Comparison of ENCODE assay signal across 10 mouse cellular contexts in the genomic region with DNA sequence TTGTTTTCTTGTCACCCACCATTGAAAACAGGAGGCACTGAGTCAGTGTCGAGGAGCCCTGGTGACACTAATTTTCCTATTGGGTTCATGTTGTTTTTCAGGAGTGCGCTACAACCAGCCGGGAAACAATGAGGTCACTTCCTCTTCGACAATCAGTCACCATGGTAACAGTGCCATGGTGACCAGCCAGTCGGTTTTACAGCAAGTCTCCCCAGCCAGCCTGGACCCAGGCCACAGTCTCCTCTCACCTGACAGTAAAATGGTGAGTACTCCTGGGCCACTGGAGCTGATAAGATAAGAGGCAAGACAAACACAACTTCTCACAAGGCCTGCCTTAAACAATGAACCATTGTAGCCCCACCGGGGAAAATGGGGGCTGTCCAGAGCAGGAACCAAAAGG. TPM values are rescaled to one million over a fixed set of nuclear protein-coding genes. Genes with fewer than 3 reads are reported as not detected.
DNase-seq lines count a peak whose midpoint lies in the region; ATAC-seq lines count a peak whose summit lies in the region.
"Had no signal": no experiment of that assay in that cellular context is flagged by ENCODE, and none has a peak within 500 bp of the region (broad histone marks: within the 10 kb centered on the region; RNA-seq: fewer than 3 reads in every experiment).

No protein-coding gene starts in this region.

- ATAC-seq in lung, embryonic 16.5 days (ENCODE audit: low read depth): peak; percentile 71

- H3K36me3 ChIP-seq in lung, embryonic 16.5 days (ENCODE audit: control insufficient read depth, insufficient read depth, low read length): no peaks in the 10 kb centered on the region

- H3K9ac ChIP-seq in lung, embryonic 16.5 days (ENCODE audit: low read length): no peak overlapping the region

- H3K4me3 ChIP-seq in lung, embryonic 16.5 days (ENCODE audit: low read length): no peak overlapping the region
- H3K4me3 ChIP-seq: myocyte had no signal

- DNase-seq in layer of hippocampus, adult 11-12 months (ENCODE audit: low spot score): peak; percentile 3
- no peak for DNase-seq in layer of hippocampus, adult 9-10 months (ENCODE audit: low spot score)
- peak; percentile 56 for DNase-seq in ZHBTc4 (ENCODE audit: low read depth, low spot score)
- DNase-seq in embryo, embryonic 11 days: peak; percentile 47
- DNase-seq in B cell, adult 2 months: no peak
- no peak for DNase-seq in kidney, adult 11 months
- DNase-seq: kidney, postnatal 14 days had no signal

- H3K9me3 ChIP-seq in lung, embryonic 16.5 days (ENCODE audit: control insufficient read depth, low read length): no peaks in the 10 kb centered on the region

- peak overlapping the region; percentile 54 for H3K27ac ChIP-seq in lung, embryonic 16.5 days (ENCODE audit: low read length)

- no peaks in the 10 kb centered on the region for H3K27me3 ChIP-seq in lung, embryonic 16.5 days (ENCODE audit: control insufficient read depth, insufficient read depth, low read depth, low read length)

- 21% methylated on average over 6 of the region's 6 CpGs for WGBS in lung, embryonic 16.5 days

- peaks cover 28% of the 10 kb centered on the region for H3K4me1 ChIP-seq in lung, embryonic 16.5 days (replicated peaks; ENCODE audit: control insufficient read depth, insufficient read depth, low read length)

- H3K4me2 ChIP-seq in lung, embryonic 16.5 days (ENCODE audit: low read depth, low read length): no peak overlapping the region

RNA-seq across cellular contexts. Expression of gene Hnf1b, which starts 32.7 kb away (rescaled TPM):
- polyA plus RNA-seq in lung, embryonic 16.5 days (2015; fragmentation: Nextera tagmentation; extraction: Ambion mirVana): 9.1 and 11.7 TPM in 2 replicates
- polyA plus RNA-seq: forebrain, embryonic 11.5 days; myocyte had no signal

RNA-seq across cellular contexts. Expression of gene Ddx52, which starts 59.3 kb away (rescaled TPM):
- polyA plus RNA-seq in lung, embryonic 16.5 days (2015; fragmentation: Nextera tagmentation; extraction: Ambion mirVana): 31.4 and 35.6 TPM in 2 replicates

Comparison
In these comparisons a context has a peak if more than half of its experiments do, and no peak if none do; other contexts are left out.
1. DNase-seq: peak in layer of hippocampus, adult 11-12 months (single experiment), ZHBTc4 (single experiment) and embryo, embryonic 11 days (single experiment); none in layer of hippocampus, adult 9-10 months (single experiment), B cell, adult 2 months (0 of 2) and kidney, adult 11 months (single experiment).